In the genomic region with DNA sequence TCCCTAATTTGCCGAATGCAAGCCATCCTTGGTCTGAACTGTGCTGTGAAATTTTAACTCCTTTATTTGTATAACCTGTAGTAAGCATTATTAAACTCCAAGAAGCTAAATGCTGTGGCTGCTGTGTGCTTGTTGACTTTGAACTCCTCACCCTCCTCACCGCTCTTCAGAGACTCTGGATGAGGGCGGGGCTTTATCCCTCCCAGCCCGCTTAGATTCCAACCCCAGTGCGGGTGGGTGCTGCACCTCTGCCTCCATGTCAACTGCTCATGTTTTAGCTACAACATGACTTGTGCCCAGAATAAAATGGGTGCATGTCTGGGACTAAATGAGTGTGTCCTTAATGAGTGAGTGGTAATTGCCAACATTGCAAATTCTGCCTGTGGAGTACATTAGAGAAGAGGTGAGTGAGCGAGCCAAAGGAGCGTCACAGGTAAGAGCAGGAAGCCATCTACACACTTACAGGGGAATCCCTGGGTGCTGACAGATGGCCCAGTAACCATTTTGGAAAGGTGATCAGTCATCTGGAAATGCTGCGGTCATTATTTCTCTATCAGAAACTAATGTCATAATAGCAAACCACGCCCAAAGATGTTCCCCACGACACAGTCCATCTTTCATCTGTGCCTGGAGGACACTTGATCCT, we compare ENCODE assay signal across 25 mouse cellular contexts. TPM values are rescaled to one million over a fixed set of nuclear protein-coding genes. Genes with fewer than 3 reads are reported as not detected.
DNase-seq lines count a peak whose midpoint lies in the region; ATAC-seq and TF ChIP-seq lines count a peak whose summit lies in the region.
"Had no signal": no experiment of that assay in that cellular context is flagged by ENCODE, and none has a peak within 500 bp of the region (broad histone marks: within the 10 kb centered on the region; RNA-seq: fewer than 3 reads in every experiment).

No protein-coding gene starts in this region.

- no peak overlapping the region for H3K9ac ChIP-seq in hindbrain, embryonic 16.5 days (ENCODE audit: low read depth, low read length)
- no peak overlapping the region for H3K9ac ChIP-seq in hindbrain, embryonic 13.5 days
- H3K9ac ChIP-seq in lung, embryonic 16.5 days (ENCODE audit: low read length): no peak overlapping the region
- H3K9ac ChIP-seq in stomach, postnatal 0 days (ENCODE audit: low read length): no peak overlapping the region
- H3K9ac ChIP-seq: embryonic facial prominence, embryonic 13.5 days; forebrain, embryonic 12.5 days; heart, embryonic 15.5 days; hindbrain, embryonic 15.5 days; intestine, embryonic 15.5 days; midbrain, embryonic 12.5 days; neural tube, embryonic 12.5 days had no signal

- H3K4me3 ChIP-seq in hindbrain, embryonic 16.5 days (ENCODE audit: low read length): no peak overlapping the region
- H3K4me3 ChIP-seq in hindbrain, embryonic 13.5 days: no peak overlapping the region
- H3K4me3 ChIP-seq in lung, embryonic 16.5 days (ENCODE audit: low read length): no peak overlapping the region
- no peak overlapping the region for H3K4me3 ChIP-seq in lung, adult 2 months (replicated peaks; ENCODE audit: extremely low read depth, low read depth, low read length)
- H3K4me3 ChIP-seq in cerebellum, adult 2 months (replicated peaks; ENCODE audit: insufficient read depth, low read depth, low read length): no peak overlapping the region
- H3K4me3 ChIP-seq in stomach, postnatal 0 days (ENCODE audit: low read depth, low read length): no peak overlapping the region
- H3K4me3 ChIP-seq: embryonic facial prominence, embryonic 13.5 days; erythroblast, embryonic 14.5 days; forebrain, embryonic 12.5 days; heart, embryonic 15.5 days; hindbrain, embryonic 15.5 days; intestine, embryonic 15.5 days; layer of hippocampus, adult 2 months; limb, embryonic 10.5 days; midbrain, embryonic 12.5 days; neural tube, embryonic 12.5 days had no signal

- H3K9me3 ChIP-seq in hindbrain, embryonic 16.5 days (ENCODE audit: control insufficient read depth, low read length): no peaks in the 10 kb centered on the region
- H3K9me3 ChIP-seq in hindbrain, embryonic 13.5 days: no peaks in the 10 kb centered on the region
- H3K9me3 ChIP-seq in lung, embryonic 16.5 days (ENCODE audit: control insufficient read depth, low read length): no peaks in the 10 kb centered on the region
- H3K9me3 ChIP-seq in stomach, postnatal 0 days (ENCODE audit: control insufficient read depth, low read length): no peaks in the 10 kb centered on the region
- H3K9me3 ChIP-seq: embryonic facial prominence, embryonic 13.5 days; forebrain, embryonic 12.5 days; heart, embryonic 15.5 days; hindbrain, embryonic 15.5 days; intestine, embryonic 15.5 days; limb, embryonic 10.5 days; midbrain, embryonic 12.5 days; neural tube, embryonic 12.5 days had no signal

- H3K27ac ChIP-seq in hindbrain, embryonic 16.5 days (ENCODE audit: low read depth, low read length): no peak overlapping the region
- H3K27ac ChIP-seq in hindbrain, embryonic 13.5 days: no peak overlapping the region
- no peak overlapping the region for H3K27ac ChIP-seq in lung, embryonic 16.5 days (ENCODE audit: low read length)
- H3K27ac ChIP-seq in cerebellum, adult 2 months (ENCODE audit: insufficient read depth, low read length): no peak overlapping the region
- H3K27ac ChIP-seq in stomach, postnatal 0 days (replicated peaks): no peak overlapping the region
- H3K27ac ChIP-seq: embryonic facial prominence, embryonic 13.5 days; forebrain, embryonic 12.5 days; heart, embryonic 15.5 days; hindbrain, embryonic 15.5 days; intestine, embryonic 15.5 days; kidney, postnatal 0 days; layer of hippocampus, adult 2 months; limb, embryonic 10.5 days; midbrain, embryonic 12.5 days; neural tube, embryonic 12.5 days had no signal

- DNase-seq in lung, adult 2 months: no peak
- peak; percentile 64 to 80 for DNase-seq in cerebellum, adult 2 months
- peak; percentile 59 to 66 for DNase-seq in cerebellum, postnatal 36 days
- no peak for DNase-seq in stomach, postnatal 0 days (ENCODE audit: low spot score)
- DNase-seq in retina, postnatal 1 day: no peak
- DNase-seq: adrenal gland, adult 8-10 months; embryo, embryonic 11 days; gastrocnemius, postnatal 36 days; heart, postnatal 4 days; right cerebral cortex, postnatal 25 days; thymus, postnatal 25 days had no signal

- TF ChIP-seq CTCF in lung, adult 2 months (IDR thresholded peaks at IDR 0.05; ENCODE audit: insufficient read depth, low read length): no peak
- TF ChIP-seq CTCF in cerebellum, adult 2 months (IDR thresholded peaks at IDR 0.05; ENCODE audit: borderline replicate concordance, insufficient read depth, low read depth, low read length): no peak
- no peak for TF ChIP-seq CTCF in stomach, postnatal 0 days (IDR thresholded peaks at IDR 0.05; ENCODE audit: low read depth)

- TF ChIP-seq EP300 in stomach, postnatal 0 days (optimal IDR thresholded peaks at IDR 0.05): no peak

- H3K36me3 ChIP-seq in hindbrain, embryonic 16.5 days (ENCODE audit: control insufficient read depth, insufficient read depth, low read length): no peaks in the 10 kb centered on the region
- H3K36me3 ChIP-seq in hindbrain, embryonic 13.5 days: no peaks in the 10 kb centered on the region
- H3K36me3 ChIP-seq in lung, embryonic 16.5 days (ENCODE audit: control insufficient read depth, insufficient read depth, low read length): no peaks in the 10 kb centered on the region
- H3K36me3 ChIP-seq in stomach, postnatal 0 days (ENCODE audit: control insufficient read depth, insufficient read depth, low read length): no peaks in the 10 kb centered on the region
- H3K36me3 ChIP-seq: embryonic facial prominence, embryonic 13.5 days; forebrain, embryonic 12.5 days; heart, embryonic 15.5 days; hindbrain, embryonic 15.5 days; intestine, embryonic 15.5 days; limb, embryonic 10.5 days; midbrain, embryonic 12.5 days; neural tube, embryonic 12.5 days had no signal

- TF ChIP-seq POLR2A in lung, adult 2 months (IDR thresholded peaks at IDR 0.05; ENCODE audit: borderline replicate concordance, extremely low read depth, low read depth, low read length): no peak
- no peak for TF ChIP-seq POLR2A in cerebellum, adult 2 months (IDR thresholded peaks at IDR 0.05; ENCODE audit: borderline replicate concordance, insufficient read depth, low read length)

- H3K27me3 ChIP-seq in hindbrain, embryonic 16.5 days (replicated peaks; ENCODE audit: control insufficient read depth, insufficient read depth, low read length): no peaks in the 10 kb centered on the region
- no peaks in the 10 kb centered on the region for H3K27me3 ChIP-seq in hindbrain, embryonic 13.5 days
- H3K27me3 ChIP-seq in lung, embryonic 16.5 days (ENCODE audit: control insufficient read depth, insufficient read depth, low read depth, low read length): no peaks in the 10 kb centered on the region
- no peaks in the 10 kb centered on the region for H3K27me3 ChIP-seq in cerebellum, adult 2 months (ENCODE audit: control insufficient read depth, insufficient read depth, low read length)
- H3K27me3 ChIP-seq in stomach, postnatal 0 days (ENCODE audit: control insufficient read depth, insufficient read depth, low read length): no peaks in the 10 kb centered on the region
- H3K27me3 ChIP-seq: embryonic facial prominence, embryonic 13.5 days; forebrain, embryonic 12.5 days; heart, embryonic 15.5 days; hindbrain, embryonic 15.5 days; intestine, embryonic 15.5 days; midbrain, embryonic 12.5 days; neural tube, embryonic 12.5 days had no signal

- H3K4me2 ChIP-seq in hindbrain, embryonic 16.5 days (ENCODE audit: low read length): no peak overlapping the region
- no peak overlapping the region for H3K4me2 ChIP-seq in hindbrain, embryonic 13.5 days
- no peak overlapping the region for H3K4me2 ChIP-seq in lung, embryonic 16.5 days (ENCODE audit: low read depth, low read length)
- H3K4me2 ChIP-seq in stomach, postnatal 0 days (replicated peaks; ENCODE audit: low read depth): no peak overlapping the region
- H3K4me2 ChIP-seq: embryonic facial prominence, embryonic 13.5 days; forebrain, embryonic 12.5 days; heart, embryonic 15.5 days; hindbrain, embryonic 15.5 days; intestine, embryonic 15.5 days; midbrain, embryonic 12.5 days; neural tube, embryonic 12.5 days had no signal

- peaks cover 2% of the 10 kb centered on the region; the same call in 1 of the 2 replicates for H3K4me1 ChIP-seq in hindbrain, embryonic 16.5 days (ENCODE audit: control insufficient read depth, insufficient read depth, low read depth, low read length)
- peaks cover 5% of the 10 kb centered on the region; the same call in 1 of the 2 replicates for H3K4me1 ChIP-seq in hindbrain, embryonic 13.5 days (replicated peaks)
- 0 out of 2 replicates have a peak, but pooled peaks cover 3% of the 10 kb centered on the region for H3K4me1 ChIP-seq in lung, embryonic 16.5 days (replicated peaks; ENCODE audit: control insufficient read depth, insufficient read depth, low read length)
- H3K4me1 ChIP-seq in lung, adult 2 months (ENCODE audit: control insufficient read depth, insufficient read depth, low read length): no peaks in the 10 kb centered on the region; the same call in 1 of the 2 replicates
- peaks cover 21% of the 10 kb centered on the region for H3K4me1 ChIP-seq in cerebellum, adult 2 months (ENCODE audit: control insufficient read depth, insufficient read depth, low read length)
- no peaks in the 10 kb centered on the region for H3K4me1 ChIP-seq in stomach, postnatal 0 days (replicated peaks; ENCODE audit: control insufficient read depth, insufficient read depth)
- H3K4me1 ChIP-seq: intestine, embryonic 15.5 days; midbrain, embryonic 12.5 days; neural tube, embryonic 12.5 days had no signal

- 74% methylated on average over 10 of the region's 10 CpGs for WGBS in hindbrain, embryonic 16.5 days
- 74% methylated on average over 10 of the region's 10 CpGs for WGBS in hindbrain, embryonic 13.5 days
- WGBS in lung, embryonic 16.5 days: 56% methylated on average over 10 of the region's 10 CpGs
- 72% methylated on average over 10 of the region's 10 CpGs for WGBS in lung, adult 2 months
- 43% methylated on average over 10 of the region's 10 CpGs for WGBS in cerebellum, adult 2 months
- 57% methylated on average over 10 of the region's 10 CpGs for WGBS in stomach, postnatal 0 days

- ATAC-seq in hindbrain, embryonic 16.5 days: 0 out of 2 replicates have a peak, but pooled peaks have one; percentile 42
- ATAC-seq in hindbrain, embryonic 13.5 days (ENCODE audit: low FRiP score): no peak
- ATAC-seq in lung, embryonic 16.5 days (ENCODE audit: low read depth): peak; percentile 62
- ATAC-seq in stomach, postnatal 0 days (ENCODE audit: low FRiP score, low TSS enrichment): no peak
- ATAC-seq: intestine, embryonic 15.5 days had no signal

RNA-seq across cellular contexts. Expression of gene Plcb4, which starts 13.8 kb away (rescaled TPM):
- 36.3 and 40.8 TPM in 2 replicates for polyA plus RNA-seq in hindbrain, embryonic 16.5 days (2015; fragmentation: Nextera tagmentation; extraction: Ambion mirVana)
- polyA plus RNA-seq in hindbrain, embryonic 13.5 days (2015; fragmentation: Nextera tagmentation; extraction: Ambion mirVana): 49.7 and 50.7 TPM in 2 replicates
- polyA plus RNA-seq in lung, embryonic 16.5 days (2015; fragmentation: Nextera tagmentation; extraction: Ambion mirVana): 16.4 and 22.1 TPM in 2 replicates
- 15.6 and 20.3 TPM in 2 replicates for polyA plus RNA-seq in lung, adult 2 months (2012; rRNA removed)
- 166 and 191 TPM in 2 replicates for polyA plus RNA-seq in cerebellum, adult 2 months (2012; rRNA removed)
- polyA plus RNA-seq in stomach, postnatal 0 days (2015; fragmentation: Nextera tagmentation; extraction: Ambion mirVana): 12.9 and 14.4 TPM in 2 replicates
- polyA plus RNA-seq: erythroblast, embryonic 14.5 days had no signal

Comparison
In these comparisons a context has a peak if more than half of its experiments do, and no peak if none do; other contexts are left out.
1. ATAC-seq: peak in hindbrain, embryonic 16.5 days (single experiment) and lung, embryonic 16.5 days (single experiment); none in hindbrain, embryonic 13.5 days (single experiment) and stomach, postnatal 0 days (single experiment).
2. DNase-seq: peak in cerebellum, adult 2 months (2 of 2) and cerebellum, postnatal 36 days (2 of 2); none in lung, adult 2 months (single experiment), stomach, postnatal 0 days (single experiment) and retina, postnatal 1 day (single experiment).